Mouse (Mus musculus): ENCODE data around the gene Cbr2. TPM values are rescaled to one million over a fixed set of nuclear protein-coding genes. Genes with fewer than 3 reads are reported as not detected.

Cbr2 gene
- polyA plus RNA-seq, 1 experiment = not detected

- Histone ChIP-seq H3K4me1 (ENCODE audit: control insufficient read depth) (no peaks in the 10 kb centered on the region), H3K36me3 (ENCODE audit: control insufficient read depth) (peaks cover 85% of the 10 kb centered on the region)
- no peak for TF ChIP-seq GATA1 (IDR thresholded peaks at IDR 0.05; ENCODE audit: low read length)
- no peak for TF ChIP-seq TAL1 (IDR thresholded peaks at IDR 0.05; ENCODE audit: low read length)
Measured at GRCm38 (mm10) chr11:120686650-120687272, 45.2 kb downstream of the Cbr2 start.

GRCm38 (mm10) chr11:120684660-120685059, 47.3 kb downstream of the Cbr2 start:
- no peak for TF ChIP-seq GATA1 (IDR thresholded peaks at IDR 0.05; ENCODE audit: low read length)
- no peak for TF ChIP-seq TAL1 (IDR thresholded peaks at IDR 0.05; ENCODE audit: low read length)
- H3K36me3 ChIP-seq (ENCODE audit: control insufficient read depth) = peaks cover 89% of the 10 kb centered on the region

More at GRCm38 (mm10) chr11:120686650-120687272, 45.2 kb downstream of the Cbr2 start:
- Histone ChIP-seq H3K4me3 (replicated peaks) (no peak overlapping the region), H3K27me3 (ENCODE audit: control insufficient read depth) (no peaks in the 10 kb centered on the region), H3K9me3 (ENCODE audit: control insufficient read depth, low read length) (no peaks in the 10 kb centered on the region)

DNA sequence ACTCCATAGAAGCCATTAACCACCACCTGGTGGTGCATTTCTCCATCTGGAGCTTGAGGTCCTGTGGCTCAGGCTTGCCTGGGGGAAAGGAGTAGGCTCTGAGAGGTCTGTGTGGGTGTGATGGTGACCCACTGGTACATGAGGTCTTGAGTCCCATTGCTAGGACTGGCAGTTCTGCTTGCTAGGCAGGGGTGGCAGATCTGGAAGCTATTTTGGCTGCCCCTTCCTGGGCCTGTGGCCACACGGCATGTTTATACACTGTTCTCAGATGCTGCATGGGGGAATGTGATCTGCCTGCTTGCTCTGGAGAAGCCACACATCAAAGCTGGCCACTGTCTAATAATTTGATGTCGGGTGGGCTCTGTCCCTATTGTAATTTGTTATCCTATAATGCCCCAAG, 47.8 kb downstream of the Cbr2 start:
- no peaks in the 10 kb centered on the region for H3K27me3 ChIP-seq (ENCODE audit: control insufficient read depth)
- H3K4me3 ChIP-seq (replicated peaks) = no peak overlapping the region
- H3K4me1 ChIP-seq (ENCODE audit: control insufficient read depth) = no peaks in the 10 kb centered on the region
- H3K36me3 ChIP-seq (ENCODE audit: control insufficient read depth) = peaks cover 89% of the 10 kb centered on the region
- no peak for TF ChIP-seq TAL1 (IDR thresholded peaks at IDR 0.05; ENCODE audit: low read length)
- no peak for TF ChIP-seq GATA1 (IDR thresholded peaks at IDR 0.05; ENCODE audit: low read length)
- H3K9me3 ChIP-seq (ENCODE audit: control insufficient read depth, low read length) = no peaks in the 10 kb centered on the region

More at GRCm38 (mm10) chr11:120684660-120685059, 47.3 kb downstream of the Cbr2 start:
- Histone ChIP-seq H3K27me3 (ENCODE audit: control insufficient read depth) (no peaks in the 10 kb centered on the region), H3K9me3 (ENCODE audit: control insufficient read depth, low read length) (no peaks in the 10 kb centered on the region), H3K4me1 (ENCODE audit: control insufficient read depth) (no peaks in the 10 kb centered on the region), H3K4me3 (replicated peaks) (no peak overlapping the region)

GRCm38 (mm10) chr11:120683536-120683935, 48.4 kb downstream of the Cbr2 start:
- TF ChIP-seq GATA1 (IDR thresholded peaks at IDR 0.05; ENCODE audit: low read length) (no peak), TAL1 (IDR thresholded peaks at IDR 0.05; ENCODE audit: low read length) (no peak)
- H3K9me3 ChIP-seq (ENCODE audit: control insufficient read depth, low read length) = no peaks in the 10 kb centered on the region
- peaks cover 88% of the 10 kb centered on the region for H3K36me3 ChIP-seq (ENCODE audit: control insufficient read depth)
- H3K4me1 ChIP-seq (ENCODE audit: control insufficient read depth) = no peaks in the 10 kb centered on the region
- no peaks in the 10 kb centered on the region for H3K27me3 ChIP-seq (ENCODE audit: control insufficient read depth)
- H3K4me3 ChIP-seq (replicated peaks) = no peak overlapping the region

GRCm38 (mm10) chr11:120682683-120683082, 49.2 kb downstream of the Cbr2 start:
- no peaks in the 10 kb centered on the region for H3K9me3 ChIP-seq (ENCODE audit: control insufficient read depth, low read length)
- TF ChIP-seq TAL1 (IDR thresholded peaks at IDR 0.05; ENCODE audit: low read length) (no peak), GATA1 (IDR thresholded peaks at IDR 0.05; ENCODE audit: low read length) (no peak)
- H3K36me3 ChIP-seq (ENCODE audit: control insufficient read depth) = peaks cover 88% of the 10 kb centered on the region
- H3K4me3 ChIP-seq (replicated peaks) = no peak overlapping the region
- H3K4me1 ChIP-seq (ENCODE audit: control insufficient read depth) = no peaks in the 10 kb centered on the region; the same call in 1 of the 2 replicates
- H3K27me3 ChIP-seq (ENCODE audit: control insufficient read depth) = no peaks in the 10 kb centered on the region

GRCm38 (mm10) chr11:120679909-120680308, 52.0 kb downstream of the Cbr2 start:
- H3K36me3 ChIP-seq (ENCODE audit: control insufficient read depth) = peaks cover 83% of the 10 kb centered on the region
- no peak overlapping the region for H3K4me3 ChIP-seq (replicated peaks)
- peaks cover 10% of the 10 kb centered on the region for H3K4me1 ChIP-seq (ENCODE audit: control insufficient read depth)
- TF ChIP-seq TAL1 (IDR thresholded peaks at IDR 0.05; ENCODE audit: low read length) = no peak
- TF ChIP-seq GATA1 (IDR thresholded peaks at IDR 0.05; ENCODE audit: low read length) = no peak
- H3K9me3 ChIP-seq (ENCODE audit: control insufficient read depth, low read length) = no peaks in the 10 kb centered on the region
- no peaks in the 10 kb centered on the region for H3K27me3 ChIP-seq (ENCODE audit: control insufficient read depth)

Other genes starting within 250 kb of the Cbr2 start
- gene Mrpl12, start 247.5 kb downstream of the Cbr2 start, polyA plus RNA-seq (2012) = 14.6 and 16.8 TPM in 2 replicates
- gene Slc25a10, start 240.3 kb downstream of the Cbr2 start, polyA plus RNA-seq (2012) = 5.5 and 6.6 TPM in 2 replicates
- 0.03 TPM in 1 of 2 replicates, not detected in the other for gene Gcgr, start 201.4 kb downstream of the Cbr2 start, polyA plus RNA-seq (2012)
- gene Mcrip1, start 182.4 kb downstream of the Cbr2 start, polyA plus RNA-seq (2012) = 4.1 and 5.7 TPM in 2 replicates
- gene Ppp1r27, start 181.0 kb downstream of the Cbr2 start, polyA plus RNA-seq (2012) = 0.05 TPM in 1 of 2 replicates, not detected in the other
- gene P4hb, start 158.9 kb downstream of the Cbr2 start, polyA plus RNA-seq (2012) = 23.2 and 24.6 TPM in 2 replicates
- gene Arhgdia, start 150.5 kb downstream of the Cbr2 start, polyA plus RNA-seq (2012) = 52.3 and 59.5 TPM in 2 replicates
- gene Alyref, start 133.7 kb downstream of the Cbr2 start, polyA plus RNA-seq (2012) = 56.7 and 59.1 TPM in 2 replicates
- 12.9 and 19.1 TPM in 2 replicates for gene Anapc11, start 133.7 kb downstream of the Cbr2 start, polyA plus RNA-seq (2012)
- 0.46 TPM in 1 of 2 replicates, not detected in the other for gene Npb, start 123.6 kb downstream of the Cbr2 start, polyA plus RNA-seq (2012)
- gene Pcyt2, start 114.2 kb downstream of the Cbr2 start, polyA plus RNA-seq (2012) = 9.6 and 12.2 TPM in 2 replicates
- 19.3 and 22.9 TPM in 2 replicates for gene Sirt7, start 106.9 kb downstream of the Cbr2 start, polyA plus RNA-seq (2012)
- gene Mafg, start 98.5 kb downstream of the Cbr2 start, polyA plus RNA-seq (2012) = 18.3 and 20.4 TPM in 2 replicates
- 0.03 and 0.06 TPM in 2 replicates for gene Pycr1, start 88.3 kb downstream of the Cbr2 start, polyA plus RNA-seq (2012)
- not detected in 2 replicates for gene Myadml2, start 84.0 kb downstream of the Cbr2 start, polyA plus RNA-seq (2012)
- gene Notum, start 70.9 kb downstream of the Cbr2 start, polyA plus RNA-seq (2012) = 0.02 TPM in 1 of 2 replicates, not detected in the other
- gene Aspscr1, start 59.1 kb downstream of the Cbr2 start, polyA plus RNA-seq (2012) = 50.9 and 60.7 TPM in 2 replicates
- 5.2 and 14.7 TPM in 2 replicates for gene Cenpx, start 18.4 kb downstream of the Cbr2 start, polyA plus RNA-seq (2012)
- 1.4 and 1.5 TPM in 2 replicates for gene Lrrc45, start 18.2 kb downstream of the Cbr2 start, polyA plus RNA-seq (2012)
- 0.08 and 0.41 TPM in 2 replicates for gene Rac3, start 10.6 kb downstream of the Cbr2 start, polyA plus RNA-seq (2012)
- 0.66 and 1.3 TPM in 2 replicates for gene Dcxr, start 4.8 kb downstream of the Cbr2 start, polyA plus RNA-seq (2012)
- gene Hmga1b, start 30.7 kb upstream of the Cbr2 start, polyA plus RNA-seq (2012) = 20.5 and 21.4 TPM in 2 replicates
- 3.1 and 4.6 TPM in 2 replicates for gene Rfng, start 52.1 kb upstream of the Cbr2 start, polyA plus RNA-seq (2012)
- gene Gps1, start 52.2 kb upstream of the Cbr2 start, polyA plus RNA-seq (2012) = 2.4 and 3.1 TPM in 2 replicates
- gene Dus1l, start 64.3 kb upstream of the Cbr2 start, polyA plus RNA-seq (2012) = 14.2 and 21.1 TPM in 2 replicates
- gene Fasn, start 92.4 kb upstream of the Cbr2 start, polyA plus RNA-seq (2012) = 4.6 and 5.0 TPM in 2 replicates
- 0.23 and 0.39 TPM in 2 replicates for gene Ccdc57, start 200.8 kb upstream of the Cbr2 start, polyA plus RNA-seq (2012)
- gene Slc16a3, start 216.4 kb upstream of the Cbr2 start, polyA plus RNA-seq (2012) = 7.3 and 8.2 TPM in 2 replicates

Measured in erythroblast, embryonic 14.5 days (primary cell).